Mouse (Mus musculus): ENCODE measurements at regions not wholly inside any gene's neighbourhood (a gene's known extent, or its start where the extent isn't known, plus 50 kb on each side); places are given as distances from the start of the nearest gene placed in this dataset.

GRCm38 (mm10) chr16:86808644-86809324 lies 545.2 kb upstream of the N6amt1 start:
- Histone ChIP-seq H3K4me2 (ENCODE audit: low read depth, low read length) (peak overlapping the region; percentile 47; the same call in 1 of the 2 replicates), H3K4me3 (ENCODE audit: low read depth, low read length) (peak overlapping the region; percentile 13; the same call in 1 of the 2 replicates), H3K9me3 (ENCODE audit: low read length) (no peaks in the 10 kb centered on the region), H3K27ac (ENCODE audit: low read depth) (peak overlapping the region; percentile 48; the same call in 1 of the 2 replicates), H3K27me3 (ENCODE audit: insufficient read depth, low read length) (no peaks in the 10 kb centered on the region), H3K36me3 (replicated peaks; ENCODE audit: insufficient read depth, low read length) (no peaks in the 10 kb centered on the region), H3K9ac (replicated peaks) (no peak overlapping the region), H3K4me1 (ENCODE audit: insufficient read depth) (0 out of 2 replicates have a peak, but pooled peaks cover 3% of the 10 kb centered on the region)
- ATAC-seq (peak; percentile 61), DNase-seq (no peak)
- TF ChIP-seq EP300 (IDR thresholded peaks at IDR 0.05; ENCODE audit: low read depth): no peak
- no peak for TF ChIP-seq CTCF (IDR thresholded peaks at IDR 0.05; ENCODE audit: low read depth)
- WGBS (ENCODE audit: insufficient replicate concordance): 51% methylated on average over 5 of the region's 5 CpGs

DNA sequence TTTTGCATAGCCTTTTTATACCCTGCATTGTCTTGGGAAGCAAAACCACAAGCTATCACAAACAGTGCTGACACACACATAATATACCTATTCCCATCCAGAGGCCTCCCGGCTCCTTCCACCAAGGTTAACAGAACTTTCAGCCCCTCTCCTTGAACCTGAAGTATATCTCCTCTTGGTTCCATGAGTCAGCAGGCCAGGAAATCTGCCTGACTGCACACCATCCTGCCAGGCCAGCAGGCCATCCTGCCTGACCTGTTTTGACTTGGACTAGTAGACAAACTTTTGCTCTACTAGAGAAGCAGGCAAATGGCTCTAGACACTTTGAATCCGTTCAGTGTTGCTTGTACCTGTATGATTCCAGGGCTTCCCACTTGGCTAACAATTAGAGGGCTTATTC lies 547.6 kb upstream of the N6amt1 start:
- H3K36me3 ChIP-seq (replicated peaks; ENCODE audit: insufficient read depth, low read length): no peaks in the 10 kb centered on the region
- TF ChIP-seq CTCF (IDR thresholded peaks at IDR 0.05; ENCODE audit: low read depth) (no peak), EP300 (IDR thresholded peaks at IDR 0.05; ENCODE audit: low read depth) (no peak)
- no peak overlapping the region for H3K27ac ChIP-seq (ENCODE audit: low read depth)
- no peak overlapping the region for H3K9ac ChIP-seq (replicated peaks)
- H3K4me3 ChIP-seq (ENCODE audit: low read depth, low read length): no peak overlapping the region
- DNase-seq (no peak), ATAC-seq (no peak)
- H3K9me3 ChIP-seq (ENCODE audit: low read length): no peaks in the 10 kb centered on the region
- H3K27me3 ChIP-seq (ENCODE audit: insufficient read depth, low read length): no peaks in the 10 kb centered on the region
- H3K4me1 ChIP-seq (ENCODE audit: insufficient read depth): 0 out of 2 replicates have a peak, but pooled peaks cover 3% of the 10 kb centered on the region
- 52% methylated on average over 2 of the region's 2 CpGs for WGBS (ENCODE audit: insufficient replicate concordance)
- H3K4me2 ChIP-seq (ENCODE audit: low read depth, low read length): no peak overlapping the region

GRCm38 (mm10) chr16:86776086-86776485 lies 577.9 kb upstream of the N6amt1 start:
- no peak overlapping the region for H3K9ac ChIP-seq (replicated peaks)
- WGBS (ENCODE audit: insufficient replicate concordance): 69% methylated on average over 2 of the region's 2 CpGs
- no peak for DNase-seq
- TF ChIP-seq CTCF (IDR thresholded peaks at IDR 0.05; ENCODE audit: low read depth) (no peak), EP300 (IDR thresholded peaks at IDR 0.05; ENCODE audit: low read depth) (no peak)
- no peaks in the 10 kb centered on the region for H3K36me3 ChIP-seq (replicated peaks; ENCODE audit: insufficient read depth, low read length)
- no peaks in the 10 kb centered on the region for H3K9me3 ChIP-seq (ENCODE audit: low read length)
- H3K27ac ChIP-seq (ENCODE audit: low read depth): no peak overlapping the region
- no peak for ATAC-seq
- no peaks in the 10 kb centered on the region for H3K27me3 ChIP-seq (ENCODE audit: insufficient read depth, low read length)
- no peak overlapping the region for H3K4me3 ChIP-seq (ENCODE audit: low read depth, low read length)
- H3K4me2 ChIP-seq (ENCODE audit: low read depth, low read length): no peak overlapping the region
- no peaks in the 10 kb centered on the region for H3K4me1 ChIP-seq (ENCODE audit: insufficient read depth)

GRCm38 (mm10) chr16:86772586-86772985 lies 581.4 kb upstream of the N6amt1 start:
- no peak overlapping the region for H3K4me2 ChIP-seq (ENCODE audit: low read depth, low read length)
- no peak for TF ChIP-seq CTCF (IDR thresholded peaks at IDR 0.05; ENCODE audit: low read depth)
- no peak for TF ChIP-seq EP300 (IDR thresholded peaks at IDR 0.05; ENCODE audit: low read depth)
- no peak overlapping the region for H3K9ac ChIP-seq (replicated peaks)
- no peak overlapping the region for H3K27ac ChIP-seq (ENCODE audit: low read depth)
- no peak for ATAC-seq
- no peaks in the 10 kb centered on the region for H3K27me3 ChIP-seq (ENCODE audit: insufficient read depth, low read length)
- DNase-seq: no peak
- H3K36me3 ChIP-seq (replicated peaks; ENCODE audit: insufficient read depth, low read length): no peaks in the 10 kb centered on the region
- no peak overlapping the region for H3K4me3 ChIP-seq (ENCODE audit: low read depth, low read length)
- no peaks in the 10 kb centered on the region for H3K4me1 ChIP-seq (ENCODE audit: insufficient read depth)
- 41% methylated on average over 1 of the region's 1 CpGs for WGBS (ENCODE audit: insufficient replicate concordance)
- H3K9me3 ChIP-seq (ENCODE audit: low read length): no peaks in the 10 kb centered on the region

- no peaks in the 10 kb centered on the region for H3K9me3 ChIP-seq (ENCODE audit: low read length)
- no peak overlapping the region for H3K27ac ChIP-seq (ENCODE audit: low read depth)
- H3K27me3 ChIP-seq (ENCODE audit: insufficient read depth, low read length): no peaks in the 10 kb centered on the region
- H3K4me1 ChIP-seq (ENCODE audit: insufficient read depth): no peaks in the 10 kb centered on the region
- no peak overlapping the region for H3K4me2 ChIP-seq (ENCODE audit: low read depth, low read length)
- DNase-seq (no peak), ATAC-seq (no peak)
- WGBS (ENCODE audit: insufficient replicate concordance): 85% methylated on average over 3 of the region's 3 CpGs
- no peak overlapping the region for H3K4me3 ChIP-seq (ENCODE audit: low read depth, low read length)
- no peaks in the 10 kb centered on the region for H3K36me3 ChIP-seq (replicated peaks; ENCODE audit: insufficient read depth, low read length)
- no peak overlapping the region for H3K9ac ChIP-seq (replicated peaks)
- no peak for TF ChIP-seq EP300 (IDR thresholded peaks at IDR 0.05; ENCODE audit: low read depth)
- no peak for TF ChIP-seq CTCF (IDR thresholded peaks at IDR 0.05; ENCODE audit: low read depth)
Measured at GRCm38 (mm10) chr16:86768912-86769311, 585.1 kb upstream of the N6amt1 start.

- H3K9ac ChIP-seq (replicated peaks): no peak overlapping the region
- no peaks in the 10 kb centered on the region for H3K9me3 ChIP-seq (ENCODE audit: low read length)
- TF ChIP-seq CTCF (IDR thresholded peaks at IDR 0.05; ENCODE audit: low read depth): no peak
- no peak for TF ChIP-seq EP300 (IDR thresholded peaks at IDR 0.05; ENCODE audit: low read depth)
- no peak overlapping the region for H3K4me2 ChIP-seq (ENCODE audit: low read depth, low read length)
- H3K36me3 ChIP-seq (replicated peaks; ENCODE audit: insufficient read depth, low read length): no peaks in the 10 kb centered on the region
- no peaks in the 10 kb centered on the region for H3K4me1 ChIP-seq (ENCODE audit: insufficient read depth)
- DNase-seq (no peak), ATAC-seq (no peak)
- H3K4me3 ChIP-seq (ENCODE audit: low read depth, low read length): no peak overlapping the region
- H3K27ac ChIP-seq (ENCODE audit: low read depth): no peak overlapping the region
- WGBS (ENCODE audit: insufficient replicate concordance): 64% methylated on average over 3 of the region's 3 CpGs
- H3K27me3 ChIP-seq (ENCODE audit: insufficient read depth, low read length): no peaks in the 10 kb centered on the region
Measured at GRCm38 (mm10) chr16:86768355-86768754, 585.6 kb upstream of the N6amt1 start.

Data from liver, postnatal 0 days (tissue).